Mouse (Mus musculus): ENCODE data around the gene Zscan10. TPM values are rescaled to one million over a fixed set of nuclear protein-coding genes. Genes with fewer than 3 reads are reported as not detected.

Gene Zscan10
- total and polyA plus RNA-seq, 2 experiments from 2014 or later: not detected

- Histone ChIP-seq H3K27me3 (ENCODE audit: insufficient read depth, low read length) (no peaks in the 10 kb centered on the region), H3K36me3 (ENCODE audit: insufficient read depth, low read length) (no peaks in the 10 kb centered on the region), H3K4me2 (ENCODE audit: low read depth, low read length, poor library complexity, severe bottlenecking) (no peak overlapping the region), H3K9me3 (ENCODE audit: low read length) (no peaks in the 10 kb centered on the region), H3K27ac (ENCODE audit: low read depth, low read length) (no peak overlapping the region), H3K4me3 (ENCODE audit: low read depth, low read length) (no peak overlapping the region), H3K4me1 (ENCODE audit: insufficient read depth, low read length) (no peaks in the 10 kb centered on the region), H3K9ac (replicated peaks; ENCODE audit: low read length, poor library complexity, severe bottlenecking) (no peak overlapping the region)
- no peak for DNase-seq (ENCODE audit: low spot score)
- ATAC-seq (ENCODE audit: low FRiP score): no peak
- no peak for TF ChIP-seq CTCF (IDR thresholded peaks at IDR 0.05)
- WGBS: 15% methylated on average over 8 of the region's 8 CpGs
These were observed 2.4 kb downstream of the Zscan10 start for GRCm38 (mm10) chr17:23603077-23603476.

DNA sequence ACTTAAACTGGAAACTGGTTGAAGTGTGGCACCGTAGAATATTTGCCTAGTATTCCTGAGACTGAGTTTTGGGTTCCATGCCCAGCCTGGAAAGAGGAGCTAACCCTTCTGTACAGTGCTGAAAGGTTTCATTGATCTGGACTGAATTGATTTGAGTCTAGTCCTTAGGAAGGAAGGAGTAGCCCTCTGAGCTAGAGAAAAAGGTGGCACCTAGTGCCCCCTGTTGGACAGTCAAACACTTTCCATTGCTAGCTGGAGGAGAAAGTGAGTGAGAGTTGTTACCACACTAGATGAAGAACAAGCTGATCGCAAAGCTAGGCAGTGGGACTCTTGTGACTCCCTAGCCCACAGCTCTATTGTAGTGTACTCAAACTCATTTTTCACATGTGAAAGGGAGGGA, 2.9 kb downstream of the Zscan10 start:
- H3K4me3 ChIP-seq (ENCODE audit: low read depth, low read length): no peak overlapping the region
- TF ChIP-seq CTCF (IDR thresholded peaks at IDR 0.05): peak; percentile 63
- 69% methylated on average over 2 of the region's 2 CpGs for WGBS
- no peak overlapping the region for H3K9ac ChIP-seq (replicated peaks; ENCODE audit: low read length, poor library complexity, severe bottlenecking)
- H3K9me3 ChIP-seq (ENCODE audit: low read length): no peaks in the 10 kb centered on the region
- H3K27me3 ChIP-seq (ENCODE audit: insufficient read depth, low read length): no peaks in the 10 kb centered on the region
- H3K4me2 ChIP-seq (ENCODE audit: low read depth, low read length, poor library complexity, severe bottlenecking): no peak overlapping the region
- ATAC-seq (ENCODE audit: low FRiP score): no peak
- peak; percentile 34 for DNase-seq (ENCODE audit: low spot score)
- no peaks in the 10 kb centered on the region for H3K36me3 ChIP-seq (ENCODE audit: insufficient read depth, low read length)
- no peaks in the 10 kb centered on the region for H3K4me1 ChIP-seq (ENCODE audit: insufficient read depth, low read length)
- H3K27ac ChIP-seq (ENCODE audit: low read depth, low read length): no peak overlapping the region

DNA sequence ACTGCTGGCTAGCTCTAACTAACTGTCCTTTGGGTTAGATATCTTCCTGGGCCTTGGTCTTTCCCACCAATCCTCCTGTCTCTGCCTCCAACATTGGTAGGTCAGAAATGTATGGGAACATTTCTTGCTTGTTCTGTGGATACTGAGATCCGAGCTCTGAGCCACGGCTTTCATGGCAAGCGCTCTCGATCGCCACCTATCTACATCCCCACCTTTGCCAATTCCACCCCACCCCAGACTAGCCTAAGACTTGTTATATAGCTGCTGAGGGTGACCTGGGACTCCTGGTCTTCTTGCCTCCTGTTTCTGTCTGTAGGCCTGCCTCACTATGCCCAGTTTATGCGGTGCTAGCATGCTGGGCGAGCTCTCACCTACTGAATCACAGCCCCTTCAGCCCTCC, 3.7 kb downstream of the Zscan10 start:
- TF ChIP-seq CTCF (IDR thresholded peaks at IDR 0.05): no peak
- no peak overlapping the region for H3K4me3 ChIP-seq (ENCODE audit: low read depth, low read length)
- H3K4me1 ChIP-seq (ENCODE audit: insufficient read depth, low read length): no peaks in the 10 kb centered on the region
- no peaks in the 10 kb centered on the region for H3K36me3 ChIP-seq (ENCODE audit: insufficient read depth, low read length)
- WGBS: 74% methylated on average over 7 of the region's 7 CpGs
- no peak overlapping the region for H3K27ac ChIP-seq (ENCODE audit: low read depth, low read length)
- no peak overlapping the region for H3K9ac ChIP-seq (replicated peaks; ENCODE audit: low read length, poor library complexity, severe bottlenecking)
- no peak for ATAC-seq (ENCODE audit: low FRiP score)
- no peak for DNase-seq (ENCODE audit: low spot score)
- H3K4me2 ChIP-seq (ENCODE audit: low read depth, low read length, poor library complexity, severe bottlenecking): no peak overlapping the region
- H3K27me3 ChIP-seq (ENCODE audit: insufficient read depth, low read length): no peaks in the 10 kb centered on the region
- no peaks in the 10 kb centered on the region for H3K9me3 ChIP-seq (ENCODE audit: low read length)

DNA sequence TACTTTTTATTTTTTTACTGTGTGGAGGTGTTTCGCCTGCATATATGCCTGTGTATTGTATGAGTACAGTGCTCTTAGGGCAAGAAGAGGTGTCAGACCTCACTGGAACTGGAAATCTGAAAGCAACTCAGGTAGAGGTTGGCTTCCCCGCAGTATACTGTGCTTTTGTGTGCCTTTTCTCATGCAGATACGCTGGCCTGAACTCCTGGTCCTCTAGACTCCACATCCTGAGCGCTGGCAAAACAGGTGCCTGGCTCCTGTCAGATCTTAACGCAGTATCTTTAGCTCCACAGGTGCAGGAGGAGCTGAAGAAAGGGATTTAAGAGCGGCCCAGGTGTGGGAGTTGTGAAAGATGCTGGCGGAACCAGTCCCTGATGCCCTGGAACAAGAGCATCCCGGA, 4.6 kb downstream of the Zscan10 start:
- Histone ChIP-seq H3K27me3 (ENCODE audit: insufficient read depth, low read length) (no peaks in the 10 kb centered on the region), H3K36me3 (ENCODE audit: insufficient read depth, low read length) (no peaks in the 10 kb centered on the region), H3K4me1 (ENCODE audit: insufficient read depth, low read length) (no peaks in the 10 kb centered on the region), H3K9me3 (ENCODE audit: low read length) (no peaks in the 10 kb centered on the region), H3K27ac (ENCODE audit: low read depth, low read length) (no peak overlapping the region), H3K4me3 (ENCODE audit: low read depth, low read length) (no peak overlapping the region), H3K9ac (replicated peaks; ENCODE audit: low read length, poor library complexity, severe bottlenecking) (no peak overlapping the region), H3K4me2 (ENCODE audit: low read depth, low read length, poor library complexity, severe bottlenecking) (no peak overlapping the region)
- ATAC-seq (ENCODE audit: low FRiP score) (no peak), DNase-seq (ENCODE audit: low spot score) (no peak)
- no peak for TF ChIP-seq CTCF (IDR thresholded peaks at IDR 0.05)
- WGBS: 84% methylated on average over 8 of the region's 8 CpGs

DNA sequence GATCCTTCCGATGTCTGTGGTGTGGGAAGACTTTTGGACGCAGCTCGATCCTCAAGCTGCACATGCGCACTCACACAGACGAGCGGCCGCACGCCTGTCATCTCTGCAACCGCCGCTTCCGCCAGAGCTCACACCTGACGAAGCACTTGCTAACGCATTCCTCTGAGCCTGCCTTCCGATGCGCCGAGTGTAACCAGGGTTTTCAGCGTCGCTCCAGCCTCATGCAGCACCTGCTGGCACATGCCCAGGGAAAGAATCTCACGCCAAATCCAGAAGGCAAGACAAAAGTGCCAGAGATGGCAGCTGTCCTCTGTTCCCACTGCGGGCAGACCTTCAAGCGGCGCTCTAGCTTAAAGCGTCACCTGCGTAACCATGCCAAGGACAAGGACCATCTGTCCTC, 9.0 kb downstream of the Zscan10 start:
- TF ChIP-seq CTCF (IDR thresholded peaks at IDR 0.05): no peak
- 95% methylated on average over 24 of the region's 24 CpGs for WGBS
- no peak overlapping the region for H3K9ac ChIP-seq (replicated peaks; ENCODE audit: low read length, poor library complexity, severe bottlenecking)
- DNase-seq (ENCODE audit: low spot score) (peak; percentile 26), ATAC-seq (ENCODE audit: low FRiP score) (no peak)
- no peaks in the 10 kb centered on the region for H3K27me3 ChIP-seq (ENCODE audit: insufficient read depth, low read length)
- H3K9me3 ChIP-seq (ENCODE audit: low read length): no peaks in the 10 kb centered on the region
- no peaks in the 10 kb centered on the region for H3K36me3 ChIP-seq (ENCODE audit: insufficient read depth, low read length)
- no peaks in the 10 kb centered on the region for H3K4me1 ChIP-seq (ENCODE audit: insufficient read depth, low read length)
- no peak overlapping the region for H3K27ac ChIP-seq (ENCODE audit: low read depth, low read length)
- no peak overlapping the region for H3K4me2 ChIP-seq (ENCODE audit: low read depth, low read length, poor library complexity, severe bottlenecking)
- no peak overlapping the region for H3K4me3 ChIP-seq (ENCODE audit: low read depth, low read length)

- DNase-seq (ENCODE audit: low spot score): no peak
- Histone ChIP-seq H3K4me1 (ENCODE audit: insufficient read depth, low read length) (no peaks in the 10 kb centered on the region), H3K9me3 (ENCODE audit: low read length) (no peaks in the 10 kb centered on the region), H3K27me3 (ENCODE audit: insufficient read depth, low read length) (no peaks in the 10 kb centered on the region), H3K9ac (replicated peaks; ENCODE audit: low read length, poor library complexity, severe bottlenecking) (no peak overlapping the region), H3K4me3 (ENCODE audit: low read depth, low read length) (no peak overlapping the region), H3K27ac (ENCODE audit: low read depth, low read length) (no peak overlapping the region), H3K36me3 (ENCODE audit: insufficient read depth, low read length) (no peaks in the 10 kb centered on the region), H3K4me2 (ENCODE audit: low read depth, low read length, poor library complexity, severe bottlenecking) (no peak overlapping the region)
- ATAC-seq (ENCODE audit: low FRiP score): no peak; the same call in 1 of the 2 replicates
- 90% methylated on average over 28 of the region's 28 CpGs for WGBS
- TF ChIP-seq CTCF (IDR thresholded peaks at IDR 0.05): peak; percentile 66
These were observed 9.7 kb downstream of the Zscan10 start for GRCm38 (mm10) chr17:23610361-23610800.

Measured in midbrain, postnatal 0 days (tissue).